Mouse (Mus musculus): ENCODE measurements at regions not wholly inside any gene's neighbourhood (a gene's known extent, or its start where the extent isn't known, plus 50 kb on each side); places are given as distances from the start of the nearest gene placed in this dataset.

DNA sequence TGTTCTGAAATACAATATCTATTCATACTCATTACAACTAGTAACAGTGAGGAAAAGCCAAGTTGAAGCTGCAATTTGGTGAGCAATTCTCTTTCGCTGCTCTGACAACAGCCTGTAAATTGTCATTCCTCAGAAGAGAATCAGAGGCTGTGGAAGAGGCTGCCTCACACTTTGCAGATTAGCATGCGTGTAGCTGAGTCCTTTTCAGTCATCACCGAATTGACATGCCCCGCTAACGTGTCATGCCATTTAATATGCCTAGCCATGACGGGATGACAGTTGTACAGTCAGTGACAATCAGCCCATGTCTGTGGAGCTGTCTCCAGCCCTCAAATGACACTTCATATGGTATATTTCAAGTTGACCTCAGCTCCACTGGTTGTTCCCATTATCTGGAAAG, 553.4 kb upstream of the Itga1 start:
- no peak overlapping the region for H3K27ac ChIP-seq
- no peak overlapping the region for H3K4me2 ChIP-seq (replicated peaks)
- no peak overlapping the region for H3K4me3 ChIP-seq
- H3K36me3 ChIP-seq, result no peaks in the 10 kb centered on the region
- no peaks in the 10 kb centered on the region for H3K9me3 ChIP-seq
- no peaks in the 10 kb centered on the region for H3K4me1 ChIP-seq
- 89% methylated on average over 6 of the region's 6 CpGs for WGBS
- H3K27me3 ChIP-seq (replicated peaks), result no peaks in the 10 kb centered on the region
- H3K9ac ChIP-seq, result no peak overlapping the region
- no peak for ATAC-seq (ENCODE audit: low FRiP score, low read depth)

GRCm38 (mm10) chr13:115652935-115653334, 551.2 kb upstream of the Itga1 start:
- ATAC-seq (ENCODE audit: low FRiP score, low read depth), result no peak
- no peaks in the 10 kb centered on the region for H3K9me3 ChIP-seq
- no peak overlapping the region for H3K27ac ChIP-seq
- H3K4me1 ChIP-seq, result no peaks in the 10 kb centered on the region
- 65% methylated on average over 2 of the region's 2 CpGs for WGBS
- H3K4me2 ChIP-seq (replicated peaks), result no peak overlapping the region
- no peak overlapping the region for H3K4me3 ChIP-seq
- H3K36me3 ChIP-seq, result no peaks in the 10 kb centered on the region
- no peaks in the 10 kb centered on the region for H3K27me3 ChIP-seq (replicated peaks)
- no peak overlapping the region for H3K9ac ChIP-seq

DNA sequence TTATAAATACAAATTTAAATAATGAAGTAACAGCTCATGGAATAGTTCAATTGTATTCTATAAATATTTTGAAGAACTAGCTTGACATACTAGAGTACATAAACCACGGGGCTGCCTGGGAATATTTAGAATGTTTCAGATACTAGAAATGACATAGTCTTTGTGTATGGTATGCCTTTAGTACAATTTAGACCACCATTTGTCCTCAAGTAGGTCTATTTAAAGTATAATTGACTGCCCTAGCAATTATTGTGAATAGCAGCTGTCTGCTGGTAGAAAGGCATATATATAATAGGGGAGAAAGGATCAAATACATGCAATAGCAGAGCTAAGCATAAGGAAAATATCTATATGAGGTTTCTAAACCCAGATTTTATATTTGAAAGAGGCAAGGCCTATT, 550.6 kb upstream of the Itga1 start:
- H3K9me3 ChIP-seq, result no peaks in the 10 kb centered on the region
- no peak overlapping the region for H3K4me3 ChIP-seq
- H3K36me3 ChIP-seq, result no peaks in the 10 kb centered on the region
- no peaks in the 10 kb centered on the region for H3K4me1 ChIP-seq
- no peak for ATAC-seq (ENCODE audit: low FRiP score, low read depth)
- H3K27me3 ChIP-seq (replicated peaks), result no peaks in the 10 kb centered on the region
- WGBS, result 76% methylated on average over 1 of the region's 1 CpGs
- H3K4me2 ChIP-seq (replicated peaks), result no peak overlapping the region
- no peak overlapping the region for H3K27ac ChIP-seq
- no peak overlapping the region for H3K9ac ChIP-seq

DNA sequence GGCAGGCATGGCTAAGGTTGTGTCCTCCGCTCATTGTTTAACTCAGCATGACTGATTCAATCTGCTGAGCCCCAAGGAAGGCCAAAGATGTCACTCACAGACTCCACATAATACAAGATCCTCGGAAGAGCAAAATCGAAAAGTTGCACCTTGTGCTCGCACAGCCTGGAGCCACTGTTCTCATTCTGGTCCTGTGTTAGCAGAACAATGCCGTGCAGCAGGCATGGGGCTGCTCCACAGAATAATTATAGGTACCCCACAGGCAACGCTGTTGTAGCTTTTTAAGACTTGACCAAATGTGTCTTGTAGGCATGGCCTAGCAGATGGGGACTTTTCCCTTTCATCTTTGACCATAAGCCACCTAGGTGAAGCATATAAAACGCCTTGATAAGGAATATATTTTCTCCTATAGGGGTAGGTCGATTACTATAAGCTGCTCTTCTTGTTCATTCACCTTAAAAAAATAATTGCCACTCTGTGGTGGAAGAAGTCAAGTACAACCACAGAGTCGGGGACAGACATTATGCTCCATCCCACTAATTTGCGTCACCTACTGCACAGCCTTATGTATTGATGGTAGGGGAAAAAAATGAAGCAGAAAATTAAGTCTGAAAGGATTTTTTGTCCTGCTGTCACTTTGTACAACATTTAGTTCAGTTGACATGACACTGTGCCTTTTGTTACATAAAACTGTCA, 529.8 kb upstream of the Itga1 start:
- Histone ChIP-seq H3K27me3 (replicated peaks) (no peaks in the 10 kb centered on the region), H3K4me3 (no peak overlapping the region), H3K4me1 (peaks cover 3% of the 10 kb centered on the region; the same call in 1 of the 2 replicates), H3K36me3 (no peaks in the 10 kb centered on the region), H3K27ac (no peak overlapping the region), H3K9ac (no peak overlapping the region), H3K4me2 (replicated peaks) (no peak overlapping the region), H3K9me3 (no peaks in the 10 kb centered on the region)
- peak; percentile 56; the same call in 1 of the 2 replicates for ATAC-seq (ENCODE audit: low FRiP score, low read depth)
- 47% methylated on average over 10 of the region's 10 CpGs for WGBS

DNA sequence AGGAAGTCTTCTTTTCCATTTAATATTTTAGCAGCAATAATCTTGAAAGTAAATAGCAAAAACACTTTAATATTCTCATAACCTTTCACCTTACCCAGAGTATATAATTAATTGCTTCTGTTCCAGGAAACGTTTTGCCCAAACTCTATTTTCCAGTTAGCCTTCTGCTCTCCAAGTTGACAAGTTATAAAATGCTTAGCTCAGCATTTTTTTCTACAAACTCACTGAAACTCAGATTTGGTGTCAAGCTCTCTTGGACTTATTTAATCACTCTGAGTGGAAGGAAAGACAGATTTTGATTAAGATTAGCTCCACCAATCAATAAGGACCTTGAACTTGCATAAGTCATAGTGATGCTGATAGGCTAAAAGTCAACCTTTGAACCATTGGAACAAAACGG, 528.8 kb upstream of the Itga1 start:
- Histone ChIP-seq H3K9ac (no peak overlapping the region), H3K4me2 (replicated peaks) (no peak overlapping the region), H3K27ac (no peak overlapping the region), H3K4me3 (no peak overlapping the region), H3K27me3 (replicated peaks) (no peaks in the 10 kb centered on the region), H3K9me3 (no peaks in the 10 kb centered on the region), H3K36me3 (no peaks in the 10 kb centered on the region), H3K4me1 (peaks cover 3% of the 10 kb centered on the region; the same call in 1 of the 2 replicates)
- WGBS, result 81% methylated on average over 2 of the region's 2 CpGs
- ATAC-seq (ENCODE audit: low FRiP score, low read depth), result no peak

DNA sequence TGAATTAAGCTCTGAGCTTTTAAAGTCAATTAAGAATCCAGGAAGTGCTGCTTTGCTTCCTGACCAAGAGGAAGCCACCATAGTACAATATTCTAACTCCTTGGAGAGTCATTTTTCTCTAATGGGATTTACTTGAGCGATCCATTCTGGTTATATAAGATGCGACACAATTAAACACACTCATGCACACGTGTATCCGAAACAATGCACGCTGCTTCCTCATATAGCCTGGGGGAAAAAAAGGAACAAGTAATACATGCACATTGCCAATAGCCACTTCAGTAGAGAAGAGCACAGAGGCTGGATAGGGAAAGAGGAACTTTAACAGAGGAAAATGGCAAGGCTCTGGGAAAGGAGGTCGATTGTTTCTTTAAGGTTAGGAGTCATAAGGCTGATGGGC, 511.4 kb upstream of the Itga1 start:
- Histone ChIP-seq H3K36me3 (no peaks in the 10 kb centered on the region), H3K27ac (no peak overlapping the region), H3K4me2 (replicated peaks) (no peak overlapping the region), H3K9ac (no peak overlapping the region), H3K4me1 (no peaks in the 10 kb centered on the region), H3K9me3 (no peaks in the 10 kb centered on the region), H3K4me3 (no peak overlapping the region), H3K27me3 (replicated peaks) (no peaks in the 10 kb centered on the region)
- WGBS, result 67% methylated on average over 6 of the region's 6 CpGs
- no peak for ATAC-seq (ENCODE audit: low FRiP score, low read depth)

DNA sequence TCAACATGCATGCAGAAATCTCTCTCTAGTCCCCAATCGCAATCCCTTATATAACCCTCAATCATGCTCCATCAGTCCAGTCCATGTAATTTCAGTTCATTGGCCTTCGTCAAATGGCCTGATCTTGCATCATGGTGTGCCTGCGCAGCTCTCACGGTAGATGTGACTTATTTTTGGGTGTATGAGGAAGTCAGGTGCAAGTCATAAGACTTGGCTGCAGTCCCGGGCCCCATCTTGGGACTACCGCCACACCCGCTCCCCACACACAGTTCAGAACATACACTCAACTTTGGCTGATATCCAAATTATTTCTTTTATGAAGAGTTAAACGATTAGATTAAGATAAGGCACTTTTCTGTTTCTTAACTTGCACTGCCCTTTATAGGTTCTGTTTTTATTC, 504.7 kb upstream of the Itga1 start:
- ATAC-seq (ENCODE audit: low FRiP score, low read depth), result no peak
- Histone ChIP-seq H3K27me3 (replicated peaks) (no peaks in the 10 kb centered on the region), H3K27ac (no peak overlapping the region), H3K9ac (no peak overlapping the region), H3K9me3 (no peaks in the 10 kb centered on the region), H3K36me3 (no peaks in the 10 kb centered on the region), H3K4me2 (replicated peaks) (no peak overlapping the region), H3K4me3 (no peak overlapping the region), H3K4me1 (no peaks in the 10 kb centered on the region)
- WGBS, result 93% methylated on average over 8 of the region's 8 CpGs

GRCm38 (mm10) chr13:115595126-115595671, 493.4 kb upstream of the Itga1 start:
- Histone ChIP-seq H3K4me3 (no peak overlapping the region), H3K4me2 (replicated peaks) (no peak overlapping the region), H3K9ac (no peak overlapping the region), H3K27me3 (replicated peaks) (no peaks in the 10 kb centered on the region), H3K4me1 (no peaks in the 10 kb centered on the region), H3K9me3 (no peaks in the 10 kb centered on the region), H3K27ac (no peak overlapping the region), H3K36me3 (no peaks in the 10 kb centered on the region)
- 83% methylated on average over 5 of the region's 5 CpGs for WGBS
- no peak for ATAC-seq (ENCODE audit: low FRiP score, low read depth)

- H3K9ac ChIP-seq, result no peak overlapping the region
- WGBS, result 81% methylated on average over 3 of the region's 3 CpGs
Observed at GRCm38 (mm10) chr13:115575967-115576366, 474.2 kb upstream of the Itga1 start.

GRCm38 (mm10) chr13:115575052-115575891, 473.5 kb upstream of the Itga1 start:
- no peak overlapping the region for H3K4me3 ChIP-seq
- no peaks in the 10 kb centered on the region for H3K4me1 ChIP-seq

More at GRCm38 (mm10) chr13:115575967-115576366, 474.2 kb upstream of the Itga1 start:
- no peaks in the 10 kb centered on the region for H3K36me3 ChIP-seq
- no peaks in the 10 kb centered on the region for H3K4me1 ChIP-seq
- no peaks in the 10 kb centered on the region for H3K27me3 ChIP-seq (replicated peaks)
- no peaks in the 10 kb centered on the region for H3K9me3 ChIP-seq
- no peak overlapping the region for H3K4me3 ChIP-seq
- no peak overlapping the region for H3K27ac ChIP-seq
- H3K4me2 ChIP-seq (replicated peaks), result no peak overlapping the region
- no peak for ATAC-seq (ENCODE audit: low FRiP score, low read depth)

DNA sequence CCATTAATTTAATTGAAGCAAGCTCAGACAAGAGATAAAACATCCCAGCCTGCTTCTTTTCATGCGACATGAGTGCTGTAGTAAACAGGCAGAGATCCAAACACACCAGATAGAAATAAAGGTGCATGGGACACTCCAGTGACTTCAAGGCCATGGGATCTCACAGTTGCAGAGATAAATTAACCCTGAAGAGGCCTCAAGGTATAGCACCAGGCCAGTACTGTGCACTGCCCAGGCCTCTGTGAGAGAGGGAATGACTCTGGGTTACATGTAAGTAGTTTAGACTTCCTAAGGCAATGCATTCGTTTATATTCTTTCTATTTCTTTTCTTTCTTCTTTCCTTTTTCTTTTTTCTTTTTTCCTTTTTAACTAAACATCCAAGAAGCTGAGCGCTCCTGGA, 439.4 kb upstream of the Itga1 start:
- no peak overlapping the region for H3K4me3 ChIP-seq
- H3K27ac ChIP-seq, result no peak overlapping the region
- no peaks in the 10 kb centered on the region for H3K36me3 ChIP-seq
- no peaks in the 10 kb centered on the region for H3K27me3 ChIP-seq (replicated peaks)
- no peaks in the 10 kb centered on the region for H3K9me3 ChIP-seq
- H3K4me2 ChIP-seq (replicated peaks), result no peak overlapping the region
- no peak for ATAC-seq (ENCODE audit: low FRiP score, low read depth)
- no peak overlapping the region for H3K9ac ChIP-seq
- no peaks in the 10 kb centered on the region for H3K4me1 ChIP-seq
- WGBS, result 81% methylated on average over 3 of the region's 3 CpGs

More at GRCm38 (mm10) chr13:115575052-115575891, 473.5 kb upstream of the Itga1 start:
- Histone ChIP-seq H3K36me3 (no peaks in the 10 kb centered on the region), H3K9me3 (no peaks in the 10 kb centered on the region), H3K27me3 (replicated peaks) (no peaks in the 10 kb centered on the region), H3K9ac (no peak overlapping the region), H3K4me2 (replicated peaks) (no peak overlapping the region), H3K27ac (no peak overlapping the region)
- 80% methylated on average over 6 of the region's 6 CpGs for WGBS
- ATAC-seq (ENCODE audit: low FRiP score, low read depth), result no peak

DNA sequence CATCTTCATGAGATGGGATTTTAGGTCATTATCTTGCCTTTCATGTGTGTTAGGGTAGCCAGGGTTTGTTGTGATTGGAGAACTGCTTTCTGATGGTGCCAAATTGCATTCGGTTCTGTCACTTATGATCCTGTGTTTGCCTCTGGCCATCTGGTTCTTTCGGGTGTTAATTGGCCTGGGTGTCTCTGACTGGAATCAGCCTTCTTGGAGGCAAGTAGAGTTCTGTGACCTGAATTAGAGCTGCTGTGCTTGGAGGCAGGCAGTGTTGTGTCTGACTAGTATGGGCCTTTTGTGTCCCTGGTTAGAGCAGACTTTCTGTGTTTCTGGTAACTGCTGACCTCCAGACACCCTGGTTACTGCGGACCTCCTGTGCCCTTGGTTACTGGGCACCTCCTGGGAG, 434.1 kb upstream of the Itga1 start:
- H3K4me3 ChIP-seq, result no peak overlapping the region
- H3K27ac ChIP-seq, result no peak overlapping the region
- WGBS, result 84% methylated on average over 3 of the region's 3 CpGs
- H3K36me3 ChIP-seq, result no peaks in the 10 kb centered on the region
- H3K27me3 ChIP-seq (replicated peaks), result no peaks in the 10 kb centered on the region
- H3K9me3 ChIP-seq, result no peaks in the 10 kb centered on the region
- ATAC-seq (ENCODE audit: low FRiP score, low read depth), result no peak
- no peak overlapping the region for H3K9ac ChIP-seq
- no peaks in the 10 kb centered on the region for H3K4me1 ChIP-seq
- no peak overlapping the region for H3K4me2 ChIP-seq (replicated peaks)

Data from neural tube, embryonic 12.5 days (tissue).